Mouse (Mus musculus) WW6 (cell line): ENCODE measurements around the gene Abhd16a.
"Not testable (repeated sequence)": the region's sequence is repeated elsewhere in the genome, so short reads cannot be mapped to it uniquely, and the experiment has no call there.

Experiments used
- DNase-seq: peaks from one replicate; pipeline ENCODE4 v3.0.0-alpha.2; 2013; ENCODE audit warnings: low read depth, low spot score

Abhd16a gene

GRCm38 (mm10) chr17:35115046-35116019, 26.3 kb downstream of the Abhd16a start, which contains the start of gene Ly6g5b:
TSS of gene Ly6g5b (minus strand) at chr17:35115428.
- no peak for DNase-seq

DNA sequence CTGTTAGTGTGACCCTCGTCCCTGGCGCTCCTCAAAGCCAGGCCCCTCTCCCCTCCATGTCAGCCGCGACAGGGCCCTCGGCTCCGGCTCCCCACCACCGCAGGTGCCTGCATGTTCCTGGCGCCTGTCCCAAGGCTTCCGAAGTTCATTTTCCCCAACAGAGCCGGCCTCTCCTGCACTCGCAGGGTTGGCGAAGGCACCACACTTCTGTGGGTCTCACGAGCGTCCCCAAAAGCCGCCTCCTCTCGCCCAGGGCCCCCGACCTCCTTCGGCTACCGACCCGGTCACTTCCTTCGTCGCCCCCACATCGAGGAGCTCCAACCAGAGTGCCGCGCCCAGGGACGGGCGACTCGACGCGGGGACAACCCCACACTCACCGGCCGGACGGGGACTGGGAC, 31.7 kb downstream of the Abhd16a start:
- no peak for DNase-seq

- peak; percentile 93 for DNase-seq
Observed at GRCm38 (mm10) chr17:35121143-35121799, 32.2 kb downstream of the Abhd16a start, which contains the start of gene Gpank1. TSS of gene Gpank1 (plus strand) at chr17:35121455.

DNA sequence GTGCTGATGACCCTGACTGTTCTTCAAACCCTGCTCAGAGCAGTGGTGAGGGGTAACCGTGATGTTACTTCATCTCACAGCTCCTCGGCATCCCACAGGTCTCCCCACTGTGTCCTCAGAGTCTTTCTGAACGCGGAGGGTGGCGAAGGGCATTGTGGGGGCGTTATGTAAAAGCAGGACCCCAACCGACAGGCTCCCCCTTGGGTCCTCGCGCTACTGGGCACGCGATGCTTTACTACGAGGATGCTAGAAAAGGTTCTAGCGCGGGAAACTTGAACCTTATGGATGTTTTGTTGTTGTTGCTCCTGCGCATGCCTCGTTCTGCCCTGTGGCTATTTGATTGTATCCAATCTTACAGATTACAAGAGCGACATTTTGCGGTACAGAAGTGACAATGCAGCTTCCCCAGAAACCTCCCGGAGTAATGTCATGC, 32.8 kb downstream of the Abhd16a start, which contains the start of gene Csnk2b:
Gene Csnk2b (minus strand): TSS at position 183 of the 433 bp plus-strand sequence.
- DNase-seq: no peak

DNA sequence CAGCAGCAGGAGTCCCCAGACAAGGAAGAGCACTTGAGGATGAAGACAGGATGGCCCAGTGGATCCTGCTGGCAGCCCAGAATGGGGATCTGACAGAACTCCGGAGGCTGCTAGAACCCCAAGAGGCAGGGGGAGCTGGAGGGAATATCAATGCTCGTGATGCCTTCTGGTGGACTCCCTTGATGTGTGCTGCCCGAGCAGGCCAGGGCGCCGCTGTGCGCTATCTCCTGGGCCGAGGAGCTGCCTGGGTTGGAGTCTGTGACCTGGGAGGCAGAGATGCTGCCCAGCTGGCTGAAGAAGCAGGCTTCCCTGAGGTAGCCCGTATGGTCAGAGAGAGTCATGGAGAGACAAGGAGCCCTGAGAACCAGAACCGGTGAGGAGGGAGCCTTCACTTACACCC, 34.2 kb downstream of the Abhd16a start:
- DNase-seq: not testable (repeated sequence)

GRCm38 (mm10) chr17:35124261-35124896, 35.3 kb downstream of the Abhd16a start:
- DNase-seq: not testable (repeated sequence)

DNA sequence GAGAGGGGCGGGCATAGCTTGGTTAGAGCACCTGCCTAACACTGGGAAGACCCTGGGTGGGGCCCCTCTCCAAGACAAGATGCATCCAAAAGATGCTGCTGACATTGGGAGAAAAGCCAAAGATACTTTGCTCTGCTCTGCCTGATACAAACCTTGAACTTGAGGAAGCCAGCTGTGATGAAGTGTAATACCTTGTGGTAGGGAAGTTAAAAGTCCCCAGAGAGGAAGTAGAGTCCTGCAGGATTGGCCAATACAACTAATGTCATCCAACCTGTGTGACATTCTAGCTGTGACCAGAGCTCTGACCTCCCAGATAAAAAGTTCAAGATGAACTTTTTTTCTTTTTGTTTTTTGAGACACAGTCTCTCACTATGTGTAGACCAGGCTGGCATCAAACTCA, 36.0 kb downstream of the Abhd16a start:
- no peak for DNase-seq

GRCm38 (mm10) chr17:35125578-35125977, 36.5 kb downstream of the Abhd16a start:
- no peak for DNase-seq

DNA sequence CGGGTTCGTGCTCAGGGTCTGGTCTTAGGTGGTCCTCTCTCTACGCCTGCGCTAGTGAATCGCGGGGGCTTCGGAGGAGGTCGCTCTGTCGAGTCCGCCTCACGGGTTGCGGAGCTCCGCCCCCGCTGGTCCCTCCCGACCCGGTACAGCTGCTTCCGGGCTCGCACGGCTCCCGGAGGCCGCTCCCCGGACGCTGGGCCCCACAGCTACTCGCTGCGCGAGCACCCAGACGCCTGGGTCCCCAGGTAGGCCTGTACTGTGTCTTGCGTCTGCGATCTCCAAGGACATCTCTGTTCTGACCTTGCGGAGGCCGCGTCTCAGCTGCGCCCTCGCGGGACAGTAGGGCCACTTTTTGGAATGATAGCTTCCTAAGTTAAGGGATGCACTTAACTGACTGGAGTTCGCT, 37.1 kb downstream of the Abhd16a start, which contains the start of gene D17H6S53E:
Gene D17H6S53E (plus strand): TSS at position 168 of the 406 bp plus-strand sequence.
- DNase-seq: no peak

- DNase-seq: no peak
Observed at GRCm38 (mm10) chr17:35127017-35127416, 38.0 kb downstream of the Abhd16a start.

- no peak for DNase-seq
Observed at GRCm38 (mm10) chr17:35128996-35129395, 39.9 kb downstream of the Abhd16a start.

GRCm38 (mm10) chr17:35131038-35131437, 42.0 kb downstream of the Abhd16a start:
- DNase-seq: no peak

GRCm38 (mm10) chr17:35131500-35132173, 42.6 kb downstream of the Abhd16a start, which contains the start of gene Apom:
TSS of gene Apom (minus strand) at chr17:35132050.
- no peak for DNase-seq

DNA sequence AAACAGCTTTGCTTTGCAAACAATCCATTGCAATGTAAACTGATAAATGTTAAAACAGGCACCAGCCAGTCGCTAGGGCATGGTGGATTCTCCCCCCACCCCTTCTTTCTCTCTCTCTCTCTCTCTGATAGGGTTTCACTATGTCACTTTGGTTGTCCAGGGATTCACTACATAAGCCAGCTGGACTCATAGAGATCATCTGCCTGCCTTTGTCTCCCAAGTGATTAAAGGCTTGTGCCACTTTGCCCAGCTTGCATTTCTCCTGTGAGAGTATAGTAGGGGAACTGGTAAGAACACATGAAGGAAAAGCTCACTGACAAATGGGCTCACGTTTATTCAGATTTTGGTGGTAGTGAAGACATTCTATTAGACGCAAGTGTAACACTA, 43.1 kb downstream of the Abhd16a start:
- no peak for DNase-seq

GRCm38 (mm10) chr17:35133517-35133916, 44.5 kb downstream of the Abhd16a start:
- no peak for DNase-seq

GRCm38 (mm10) chr17:35134801-35135590, 45.9 kb downstream of the Abhd16a start, which contains the start of gene Bag6:
TSS of gene Bag6 (plus strand) at chr17:35135178.
- peak; percentile 89 for DNase-seq

DNA sequence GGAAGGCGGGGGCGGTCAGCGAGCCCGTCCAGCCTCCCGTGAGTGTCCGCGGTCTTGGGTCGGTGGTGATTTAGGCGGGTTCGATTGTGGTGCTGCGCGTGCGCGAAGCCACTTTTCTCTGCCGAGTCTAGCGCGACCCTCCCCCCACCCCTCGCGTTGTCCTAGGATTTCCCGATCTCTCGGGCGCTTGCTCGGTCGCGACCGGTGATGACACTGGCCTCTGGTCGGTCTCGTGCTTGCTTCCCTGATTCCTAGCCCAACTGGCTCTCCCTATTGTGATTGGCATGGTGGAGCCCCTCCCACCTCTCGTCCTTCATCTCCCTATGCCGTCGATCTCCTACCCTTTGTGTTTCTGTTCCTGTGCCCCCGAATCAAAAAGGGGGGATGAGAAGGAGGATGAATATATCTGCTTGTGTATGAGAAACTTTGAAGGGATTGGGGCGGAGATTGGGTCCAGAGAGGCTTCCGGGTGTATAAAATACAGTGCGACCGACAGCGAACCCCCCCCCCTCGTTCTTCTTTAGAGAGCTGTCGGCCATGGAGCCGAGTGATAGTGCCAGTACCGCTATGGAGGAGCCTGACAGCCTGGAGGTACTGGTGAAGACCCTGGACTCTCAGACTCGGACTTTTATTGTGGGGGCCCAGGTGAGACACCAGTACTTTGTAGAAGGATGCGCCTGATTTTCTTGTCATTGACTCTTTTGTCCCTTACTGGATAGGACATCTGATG, 46.7 kb downstream of the Abhd16a start:
- DNase-seq: no peak

GRCm38 (mm10) chr17:35139269-35139668, 50.2 kb downstream of the Abhd16a start:
- DNase-seq: no peak

DNA sequence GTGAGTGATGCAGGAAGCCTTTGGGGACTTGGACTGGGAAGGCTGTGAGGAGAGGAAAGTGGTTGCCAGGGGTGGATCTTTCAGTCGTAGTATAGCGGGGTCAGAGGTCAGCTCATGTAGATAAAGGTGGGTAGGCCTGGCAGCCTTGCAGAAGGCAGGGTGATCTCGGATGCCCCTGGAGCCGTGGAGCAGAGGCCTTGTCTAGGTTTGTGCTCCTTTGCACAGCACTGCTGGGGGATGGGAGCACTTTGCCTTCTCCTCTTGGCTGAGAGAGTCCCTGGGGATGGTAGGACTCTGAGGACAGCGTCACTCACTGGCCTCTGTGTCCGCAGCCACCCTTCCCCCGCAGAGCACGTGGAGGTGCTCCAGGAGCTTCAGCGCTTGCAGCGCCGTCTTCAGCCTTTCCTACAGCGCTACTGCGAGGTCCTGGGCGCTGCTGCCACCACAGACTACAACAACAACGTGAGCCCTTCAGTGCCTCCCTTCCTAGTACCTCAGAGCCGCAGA, 51.5 kb downstream of the Abhd16a start:
- DNase-seq: no peak
